Mouse (Mus musculus): ENCODE measurements around the gene Bcl2a1a. TPM values are rescaled to one million over a fixed set of nuclear protein-coding genes. Genes with fewer than 3 reads are reported as not detected.
"Not testable (repeated sequence)": the region's sequence is repeated elsewhere in the genome, so short reads cannot be mapped to it uniquely, and the experiment has no call there.

Gene Bcl2a1a
- polyA plus RNA-seq, 1 experiment = 6.9 TPM

DNA sequence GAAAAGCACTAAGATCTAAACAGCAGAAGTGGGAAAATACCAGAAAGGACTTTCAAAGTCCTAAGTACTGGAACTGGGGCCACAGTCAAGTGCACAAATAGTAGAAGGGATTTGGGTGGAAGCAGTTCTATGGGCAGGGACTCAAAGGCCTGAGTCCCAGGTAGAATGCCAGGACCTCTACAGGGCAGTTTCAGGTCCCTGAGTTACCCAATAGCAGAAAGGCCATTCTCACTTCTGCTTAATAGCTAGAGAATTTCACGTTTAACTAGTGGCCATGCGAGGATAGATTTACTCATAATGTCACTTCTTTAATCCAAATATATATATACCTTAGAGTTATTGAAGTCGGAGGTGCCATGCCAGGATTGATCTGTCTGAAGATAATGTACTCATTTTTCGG lies 20.2 kb downstream of the Bcl2a1a start:
- H3K4me1 ChIP-seq (replicated peaks; ENCODE audit: control insufficient read depth, insufficient read depth, low read length); DNase-seq: not testable (repeated sequence)
- 83% methylated on average over 4 of the region's 4 CpGs for WGBS

GRCm38 (mm10) chr9:88979781-88980180 lies 23.1 kb downstream of the Bcl2a1a start:
- H3K27me3 ChIP-seq (ENCODE audit: control insufficient read depth, insufficient read depth, low read length); DNase-seq; H3K36me3 ChIP-seq (ENCODE audit: control insufficient read depth, insufficient read depth, low read length); H3K4me3 ChIP-seq (ENCODE audit: control insufficient read depth, insufficient read depth, low read length); H3K27ac ChIP-seq (ENCODE audit: control insufficient read depth, insufficient read depth, low read length); H3K4me1 ChIP-seq (replicated peaks; ENCODE audit: control insufficient read depth, insufficient read depth, low read length): not testable (repeated sequence)
- 98% methylated on average over 2 of the region's 2 CpGs for WGBS

More for the DNA sequence above, 20.2 kb downstream of the Bcl2a1a start:
- H3K36me3 ChIP-seq (ENCODE audit: control insufficient read depth, insufficient read depth, low read length); H3K27ac ChIP-seq (ENCODE audit: control insufficient read depth, insufficient read depth, low read length); H3K27me3 ChIP-seq (ENCODE audit: control insufficient read depth, insufficient read depth, low read length); H3K4me3 ChIP-seq (ENCODE audit: control insufficient read depth, insufficient read depth, low read length): not testable (repeated sequence)

- not testable (repeated sequence) for H3K27ac ChIP-seq (ENCODE audit: control insufficient read depth, insufficient read depth, low read length); H3K27me3 ChIP-seq (ENCODE audit: control insufficient read depth, insufficient read depth, low read length); H3K4me3 ChIP-seq (ENCODE audit: control insufficient read depth, insufficient read depth, low read length); DNase-seq; H3K36me3 ChIP-seq (ENCODE audit: control insufficient read depth, insufficient read depth, low read length); H3K4me1 ChIP-seq (replicated peaks; ENCODE audit: control insufficient read depth, insufficient read depth, low read length)
Measured at GRCm38 (mm10) chr9:89001541-89001940, 44.8 kb downstream of the Bcl2a1a start.

Other genes with a start within 250 kb of the Bcl2a1a start
- 14.7 and 15.2 TPM in 2 replicates for gene Mthfsl, start 236.6 kb upstream of the Bcl2a1a start, polyA plus RNA-seq (2012; rRNA removed)
- gene Bcl2a1d, start 225.0 kb upstream of the Bcl2a1a start, polyA plus RNA-seq (2012; rRNA removed) = 8.5 and 13.2 TPM in 2 replicates
- not detected in 2 replicates for gene Trim43c, start 117.7 kb upstream of the Bcl2a1a start, polyA plus RNA-seq (2012; rRNA removed)
- 0.11 TPM in 1 of 2 replicates, not detected in the other for gene Trim43b, start 135.9 kb downstream of the Bcl2a1a start, polyA plus RNA-seq (2012; rRNA removed)
- gene Bcl2a1b, start 242.3 kb downstream of the Bcl2a1a start, polyA plus RNA-seq (2012; rRNA removed) = 10.8 and 16.1 TPM in 2 replicates
- not detected in 2 replicates for gene Gm29094, start 242.5 kb downstream of the Bcl2a1a start, polyA plus RNA-seq (2012; rRNA removed)

Measured in thymus, adult 2 months (tissue).